Mouse (Mus musculus) limb, embryonic 12.5 days (tissue): Measurements from ENCODE around the gene Sp9. TPM values are rescaled to one million over a fixed set of nuclear protein-coding genes. Genes with fewer than 3 reads are reported as not detected.

Source experiments
- ATAC-seq: fragments of 200-750 bp; cut with Nextera tagmentation; 2 replicates; pipeline ENCODE4 v1.8.0; 2017; ENCODE audit warnings: low read depth, moderate TSS enrichment; ENCODE audit not compliant: insufficient number of reproducible peaks, insufficient read depth, low FRiP score, low TSS enrichment
- H3K27ac ChIP-seq: fragments of 300-500 bp; sonication (generic); 2 replicates; pipeline ENCODE4 v1.5.1; 2016; ENCODE audit warnings: mild to moderate bottlenecking, moderate library complexity
- H3K27me3 ChIP-seq: fragments of 300-500 bp; sonication (generic); 2 replicates; pipeline ENCODE4 v1.6.1; 2016; ENCODE audit warnings: mild to moderate bottlenecking, moderate library complexity
- H3K36me3 ChIP-seq: fragments of 300-500 bp; sonication (generic); 2 replicates; pipeline ENCODE4 v1.6.1; 2016; ENCODE audit warnings: mild to moderate bottlenecking, moderate library complexity
- H3K4me1 ChIP-seq: fragments of 300-500 bp; sonication (generic); replicated peaks from 2 replicates; pipeline ENCODE4 v1.6.1; 2016
- H3K4me2 ChIP-seq: fragments of 300-500 bp; sonication (generic); 2 replicates; pipeline ENCODE4 v1.6.1; 2016; ENCODE audit warnings: mild to moderate bottlenecking, moderate library complexity
- H3K4me3 ChIP-seq: fragments of 300-500 bp; sonication (generic); replicated peaks from 2 replicates; pipeline ENCODE4 v1.5.1; 2016; ENCODE audit warnings: mild to moderate bottlenecking
- H3K9ac ChIP-seq: fragments of 300-500 bp; sonication (generic); replicated peaks from 2 replicates; pipeline ENCODE4 v1.6.1; 2016; ENCODE audit warnings: mild to moderate bottlenecking, moderate library complexity
- H3K9me3 ChIP-seq: fragments of 300-500 bp; sonication (generic); 2 replicates; pipeline ENCODE4 v1.6.1; 2016; ENCODE audit warnings: mild to moderate bottlenecking, moderate library complexity
- WGBS: fragments of 180-500 bp; shearing (Covaris S2); methylation state at CpG from one replicate; pipeline ENCODE4 v1.1.7; 2016; 5-methylcytosine and 5-hydroxymethylcytosine counted together
- polyA plus RNA-seq: library from polyadenylated mRNA; unstranded; fragments of >200 nt; fragmentation: Nextera tagmentation; extraction: Ambion mirVana; gene quantifications from 2 replicates; pipeline ENCODE4 v1.2.1, GENCODE M21; 2016

Sp9 gene
- polyA plus RNA-seq, 1 experiment from 2014 or later, result 2.5 TPM

DNA sequence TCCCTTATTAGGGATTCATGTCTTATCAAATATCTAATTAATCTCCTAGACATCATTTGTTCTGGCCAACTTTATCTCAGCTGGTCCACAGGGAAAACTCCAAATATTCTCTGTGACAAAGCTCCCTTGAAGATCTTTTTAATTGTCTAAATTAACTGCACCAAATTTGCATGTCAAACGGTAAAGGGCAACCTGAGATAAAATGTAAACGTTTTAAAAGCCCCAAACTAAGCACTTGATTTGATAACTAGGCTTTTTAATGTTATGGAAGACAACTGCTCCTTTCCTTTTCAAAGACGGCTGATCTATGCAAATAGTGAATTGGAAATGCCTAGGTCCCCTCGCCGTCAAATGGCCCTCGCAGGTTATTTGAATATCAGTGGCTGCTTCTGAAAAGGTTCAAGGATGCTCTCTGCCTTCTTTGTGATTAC is 4.4 kb downstream of the Sp9 start:
- Histone ChIP-seq H3K36me3 (no peaks in the 10 kb centered on the region), H3K9me3 (no peaks in the 10 kb centered on the region), H3K9ac (no peak overlapping the region), H3K4me3 (no peak overlapping the region), H3K4me2 (no peak overlapping the region), H3K27me3 (peaks cover 82% of the 10 kb centered on the region), H3K27ac (no peak overlapping the region), H3K4me1 (peaks cover 66% of the 10 kb centered on the region)
- no peak for ATAC-seq
- WGBS, result 0% methylated on average over 6 of the region's 6 CpGs

DNA sequence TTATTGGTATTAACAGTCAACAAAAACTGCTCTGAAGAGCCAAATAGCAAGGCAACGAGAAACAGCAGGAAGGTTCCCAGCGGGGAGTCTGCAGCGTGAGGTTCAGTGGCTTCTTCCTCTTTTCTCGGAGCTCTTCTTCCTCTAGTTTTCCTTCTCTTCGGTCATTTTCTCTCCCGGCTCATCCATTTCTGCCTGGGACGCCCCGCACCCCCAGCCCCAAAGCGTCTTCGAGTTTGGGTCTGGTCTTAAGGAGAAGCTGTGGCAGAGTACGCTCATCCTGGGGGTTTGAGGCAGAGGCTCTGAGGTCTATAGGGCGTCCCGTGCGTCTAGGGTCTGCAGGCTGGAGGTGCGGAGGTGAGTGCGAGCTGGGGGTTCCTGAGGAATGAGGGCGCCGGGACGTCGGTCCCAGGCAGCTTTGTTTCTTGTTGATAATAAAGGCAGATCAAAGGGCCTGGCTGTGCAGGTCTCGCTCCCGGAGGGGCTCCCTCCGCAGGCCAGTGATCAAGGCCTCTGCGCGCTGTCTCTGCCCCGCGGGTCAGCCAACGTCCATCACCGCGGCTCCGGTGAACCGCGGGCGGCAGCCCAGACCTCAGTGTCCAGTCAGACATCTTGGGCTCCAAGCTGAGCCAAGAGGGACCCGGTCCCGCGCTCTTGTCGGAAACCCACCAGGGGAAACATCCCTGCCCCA is 5.4 kb downstream of the Sp9 start:
- peaks cover 82% of the 10 kb centered on the region for H3K27me3 ChIP-seq
- peak overlapping the region; percentile 45 for H3K27ac ChIP-seq
- ATAC-seq, result no peak
- H3K4me2 ChIP-seq, result peak overlapping the region; percentile 54
- WGBS, result under 1% methylated on average over 38 of the region's 38 CpGs
- H3K9me3 ChIP-seq, result no peaks in the 10 kb centered on the region
- H3K36me3 ChIP-seq, result no peaks in the 10 kb centered on the region
- H3K4me1 ChIP-seq, result peaks cover 58% of the 10 kb centered on the region
- H3K4me3 ChIP-seq, result peak overlapping the region; percentile 29
- H3K9ac ChIP-seq, result peak overlapping the region; percentile 40

DNA sequence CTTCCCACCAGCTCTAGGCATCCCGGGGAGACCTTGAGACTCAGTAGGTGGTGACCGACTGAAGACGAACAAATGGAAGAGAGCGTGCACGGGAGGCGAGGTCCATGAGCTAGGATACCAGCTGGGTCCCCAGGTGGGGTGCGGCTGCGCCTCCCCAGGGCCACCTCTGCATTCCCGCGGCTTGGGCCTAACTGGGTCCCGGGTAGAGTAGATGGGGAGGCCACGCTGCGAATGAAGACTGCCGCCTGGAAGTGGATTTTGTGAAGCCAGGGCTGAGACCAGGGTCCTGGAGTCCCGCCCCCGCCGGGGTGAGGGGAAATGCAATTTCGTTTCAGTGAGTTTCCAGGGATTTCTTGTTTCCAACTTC is 6.0 kb downstream of the Sp9 start:
- WGBS, result 1% methylated on average over 18 of the region's 18 CpGs
- Histone ChIP-seq H3K27me3 (peaks cover 77% of the 10 kb centered on the region), H3K27ac (peak overlapping the region; percentile 45), H3K36me3 (no peaks in the 10 kb centered on the region), H3K9ac (peak overlapping the region; percentile 40), H3K4me3 (peak overlapping the region; percentile 29), H3K9me3 (no peaks in the 10 kb centered on the region), H3K4me2 (peak overlapping the region; percentile 54), H3K4me1 (peaks cover 54% of the 10 kb centered on the region)
- no peak for ATAC-seq

DNA sequence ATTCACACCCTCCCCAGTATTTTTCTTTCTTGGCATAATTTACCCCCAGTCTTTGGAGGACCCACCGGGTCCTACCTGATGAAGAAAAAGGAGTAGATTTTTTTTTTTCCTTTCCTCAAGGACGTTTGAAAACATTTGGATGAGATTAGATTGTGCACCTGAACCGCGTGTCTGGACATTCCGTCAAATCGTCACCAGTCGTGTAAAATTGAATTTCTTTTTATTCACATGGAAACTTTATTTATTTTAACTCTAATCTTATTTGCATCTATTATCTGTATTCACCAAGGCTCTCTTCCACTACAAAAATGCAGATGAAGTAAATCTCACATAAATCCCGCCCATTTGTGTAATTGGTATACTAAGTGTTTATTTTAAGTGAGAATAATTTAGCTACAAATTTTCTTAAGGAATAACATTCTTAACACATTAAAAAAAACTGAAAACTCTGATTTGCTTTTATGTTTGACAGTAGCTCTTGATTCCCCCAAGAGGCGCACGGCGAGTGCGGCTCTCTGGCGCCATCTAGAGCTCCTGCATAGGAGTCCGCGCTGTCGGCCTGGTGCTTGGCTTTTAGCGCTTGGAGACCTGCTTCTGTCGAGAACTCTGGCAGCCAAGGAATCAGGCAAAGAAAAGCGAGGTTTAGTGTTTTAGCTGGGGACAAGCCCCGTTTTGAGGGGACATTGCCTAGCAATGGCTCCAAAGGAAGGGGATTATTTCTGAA is 6.6 kb downstream of the Sp9 start:
- Histone ChIP-seq H3K4me1 (peaks cover 48% of the 10 kb centered on the region), H3K27ac (no peak overlapping the region), H3K9ac (no peak overlapping the region), H3K4me2 (peak overlapping the region; percentile 54), H3K4me3 (peak overlapping the region; percentile 29), H3K9me3 (no peaks in the 10 kb centered on the region), H3K36me3 (no peaks in the 10 kb centered on the region), H3K27me3 (peaks cover 71% of the 10 kb centered on the region)
- WGBS, result 2% methylated on average over 20 of the region's 20 CpGs
- ATAC-seq, result no peak

DNA sequence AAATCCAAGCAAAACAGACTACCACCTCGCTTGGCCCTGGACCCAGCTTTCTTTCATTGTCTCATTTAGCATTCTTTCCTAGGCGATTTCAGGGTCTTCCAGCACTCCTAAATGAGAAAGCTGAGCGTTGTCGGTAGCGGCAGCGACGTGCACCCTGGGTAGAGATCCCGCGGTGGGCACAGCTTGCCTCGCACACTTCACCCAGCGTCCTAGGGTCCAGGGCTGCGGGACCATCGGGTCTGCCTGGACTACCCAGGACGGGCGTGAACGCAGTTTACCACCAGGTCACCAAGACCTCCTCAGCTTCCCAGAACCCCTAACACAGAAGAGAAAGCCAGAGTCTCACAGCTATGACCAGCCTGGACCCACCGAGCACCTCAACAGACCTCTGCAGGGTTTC is 7.1 kb downstream of the Sp9 start:
- ATAC-seq, result peak; percentile 60; the same call in 1 of the 2 replicates
- Histone ChIP-seq H3K27ac (no peak overlapping the region), H3K4me1 (peaks cover 42% of the 10 kb centered on the region), H3K36me3 (no peaks in the 10 kb centered on the region), H3K27me3 (peaks cover 65% of the 10 kb centered on the region), H3K4me2 (peak overlapping the region; percentile 52), H3K4me3 (peak overlapping the region; percentile 29), H3K9me3 (no peaks in the 10 kb centered on the region), H3K9ac (no peak overlapping the region)
- 2% methylated on average over 17 of the region's 17 CpGs for WGBS

DNA sequence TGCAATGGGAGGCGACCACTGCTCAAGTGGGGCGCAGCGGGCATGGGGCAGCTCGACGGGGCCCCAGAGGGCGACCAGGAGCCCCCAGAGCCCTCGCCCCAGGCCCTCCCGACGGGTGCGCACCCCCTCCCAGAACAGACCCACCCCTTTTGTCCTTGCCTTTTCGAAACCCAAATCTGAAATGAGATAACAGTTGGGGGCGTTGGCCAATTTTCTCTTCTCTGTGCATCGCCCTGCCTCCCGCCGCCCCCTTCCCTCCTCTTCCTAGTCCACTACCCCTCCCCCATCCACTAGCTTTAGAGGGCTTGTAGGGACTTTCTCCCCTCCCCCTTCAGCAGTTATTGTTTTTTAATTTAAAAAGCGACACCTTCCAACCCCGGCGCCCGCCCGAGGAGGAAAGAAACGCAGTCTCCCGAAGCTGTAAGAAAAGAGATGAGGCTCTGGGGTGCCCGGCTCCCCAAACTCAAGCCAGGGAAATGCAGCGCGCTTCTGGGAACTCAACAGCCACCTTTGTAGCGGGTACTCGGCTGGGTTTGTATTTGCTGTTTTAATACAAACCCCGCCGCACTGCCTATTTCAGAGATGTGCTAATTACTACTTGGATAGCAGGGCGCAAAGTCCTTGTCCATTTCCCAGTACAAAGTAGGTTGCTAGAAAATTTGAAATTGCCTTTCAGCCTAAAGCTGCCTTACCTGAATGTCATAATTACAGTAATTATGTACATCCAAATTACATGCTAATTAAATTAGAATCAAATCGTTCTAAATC is 7.7 kb downstream of the Sp9 start:
- Histone ChIP-seq H3K9me3 (no peaks in the 10 kb centered on the region), H3K4me3 (peak overlapping the region; percentile 29), H3K36me3 (no peaks in the 10 kb centered on the region), H3K4me1 (peaks cover 36% of the 10 kb centered on the region), H3K27me3 (peaks cover 59% of the 10 kb centered on the region), H3K27ac (no peak overlapping the region), H3K9ac (no peak overlapping the region), H3K4me2 (peak overlapping the region; percentile 52)
- no peak for ATAC-seq
- WGBS, result under 1% methylated on average over 31 of the region's 31 CpGs

DNA sequence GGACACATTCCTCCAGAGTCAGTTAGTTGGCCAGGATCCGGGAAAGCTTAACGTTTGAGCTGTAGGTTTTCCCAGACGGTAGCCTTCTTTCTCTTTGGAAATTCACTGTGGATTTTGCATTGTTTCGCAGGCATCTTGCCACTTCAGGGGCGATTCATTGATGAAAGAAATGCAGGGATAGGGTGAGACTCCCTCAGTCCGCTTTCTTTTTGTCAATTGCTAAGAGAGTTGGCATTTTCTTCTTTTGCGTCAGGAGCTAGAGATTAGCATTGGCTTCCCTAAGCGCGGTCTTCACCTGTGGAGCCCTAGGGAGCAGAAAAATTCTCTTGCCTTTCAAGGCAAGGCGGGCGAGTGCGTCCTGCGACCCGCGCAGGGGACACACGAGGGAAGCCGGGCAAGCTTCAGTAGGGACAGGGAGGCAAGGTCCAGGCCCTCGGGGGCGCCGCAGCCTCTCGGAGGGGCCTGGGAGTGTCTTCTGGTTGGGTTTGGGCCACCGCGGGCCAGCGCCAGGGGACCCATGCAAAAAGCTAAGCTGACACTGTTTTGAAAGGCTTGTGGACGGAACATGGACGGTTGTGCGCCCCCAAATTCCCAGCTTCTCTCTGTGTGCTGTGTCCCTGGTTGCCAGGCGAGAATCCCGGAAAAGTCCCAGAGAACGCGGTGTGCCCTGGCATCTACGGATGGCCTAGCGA is 8.8 kb downstream of the Sp9 start:
- Histone ChIP-seq H3K27me3 (peaks cover 56% of the 10 kb centered on the region), H3K27ac (no peak overlapping the region), H3K4me1 (peaks cover 33% of the 10 kb centered on the region), H3K9me3 (no peaks in the 10 kb centered on the region), H3K36me3 (no peaks in the 10 kb centered on the region), H3K9ac (0 out of 2 replicates have a peak overlapping the region, but pooled peaks have one; percentile 18), H3K4me3 (peak overlapping the region; percentile 23), H3K4me2 (peak overlapping the region; percentile 42)
- 2% methylated on average over 33 of the region's 33 CpGs for WGBS
- no peak for ATAC-seq

DNA sequence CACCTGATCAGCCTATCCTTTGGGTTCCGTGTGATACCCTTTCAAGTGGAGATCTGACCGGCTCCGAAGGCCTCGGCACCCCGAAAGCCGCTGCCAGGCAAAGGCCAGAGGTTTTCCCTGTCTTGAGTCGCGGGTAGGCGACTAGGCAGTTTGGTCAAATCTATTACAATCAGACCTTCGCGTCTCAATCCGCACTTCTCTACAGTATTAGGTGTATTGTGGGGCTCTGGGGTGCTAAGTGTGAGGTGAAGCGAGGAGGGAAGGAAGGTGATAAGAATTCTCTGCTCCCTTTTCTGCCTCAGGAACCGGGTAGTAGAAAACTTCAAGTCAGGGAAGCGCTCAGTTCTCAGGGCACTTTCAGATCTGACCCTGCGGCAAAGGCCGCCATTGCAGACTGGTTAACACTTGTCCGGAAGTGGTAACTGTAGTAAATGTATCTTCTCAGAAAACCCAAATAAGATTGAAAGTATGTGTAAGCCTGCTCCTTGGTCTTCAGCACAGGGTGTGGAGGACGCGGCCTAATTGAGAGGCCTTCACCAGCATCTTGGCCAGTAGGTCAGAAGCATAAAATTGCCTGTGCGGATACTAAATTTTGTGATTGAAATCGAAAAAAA is 9.4 kb downstream of the Sp9 start:
- H3K36me3 ChIP-seq, result peaks cover 2% of the 10 kb centered on the region; the same call in 1 of the 2 replicates
- no peak for ATAC-seq
- no peak overlapping the region for H3K27ac ChIP-seq
- 0 out of 2 replicates have a peak overlapping the region, but pooled peaks have one; percentile 18 for H3K9ac ChIP-seq
- H3K27me3 ChIP-seq, result peaks cover 50% of the 10 kb centered on the region
- H3K4me3 ChIP-seq, result peak overlapping the region; percentile 23
- WGBS, result 9% methylated on average over 22 of the region's 22 CpGs
- H3K4me1 ChIP-seq, result peaks cover 33% of the 10 kb centered on the region
- H3K4me2 ChIP-seq, result peak overlapping the region; percentile 42
- no peaks in the 10 kb centered on the region for H3K9me3 ChIP-seq

DNA sequence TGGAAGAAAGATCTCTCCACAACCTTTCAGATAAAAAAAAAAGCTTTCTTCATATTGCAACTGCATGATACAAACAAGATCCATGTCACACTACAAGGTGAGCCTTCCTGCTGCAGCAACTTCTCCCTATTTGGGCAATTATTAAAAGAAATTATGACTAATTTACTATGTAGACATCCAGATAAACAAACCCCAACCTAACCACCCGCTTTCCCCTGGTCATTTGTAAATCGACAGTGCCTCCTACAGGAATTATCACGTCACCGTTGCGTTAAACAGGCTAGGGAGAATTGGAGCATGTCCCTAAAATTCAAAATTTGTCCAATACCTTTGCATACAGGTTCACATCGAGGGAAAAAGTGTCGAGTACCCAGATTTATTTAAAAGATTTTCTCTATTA is 10.0 kb downstream of the Sp9 start:
- Histone ChIP-seq H3K9me3 (no peaks in the 10 kb centered on the region), H3K36me3 (peaks cover 7% of the 10 kb centered on the region; the same call in 1 of the 2 replicates), H3K4me3 (no peak overlapping the region), H3K27me3 (peaks cover 47% of the 10 kb centered on the region), H3K4me2 (no peak overlapping the region), H3K27ac (no peak overlapping the region), H3K4me1 (peaks cover 33% of the 10 kb centered on the region), H3K9ac (no peak overlapping the region)
- WGBS, result 9% methylated on average over 7 of the region's 7 CpGs
- no peak for ATAC-seq

DNA sequence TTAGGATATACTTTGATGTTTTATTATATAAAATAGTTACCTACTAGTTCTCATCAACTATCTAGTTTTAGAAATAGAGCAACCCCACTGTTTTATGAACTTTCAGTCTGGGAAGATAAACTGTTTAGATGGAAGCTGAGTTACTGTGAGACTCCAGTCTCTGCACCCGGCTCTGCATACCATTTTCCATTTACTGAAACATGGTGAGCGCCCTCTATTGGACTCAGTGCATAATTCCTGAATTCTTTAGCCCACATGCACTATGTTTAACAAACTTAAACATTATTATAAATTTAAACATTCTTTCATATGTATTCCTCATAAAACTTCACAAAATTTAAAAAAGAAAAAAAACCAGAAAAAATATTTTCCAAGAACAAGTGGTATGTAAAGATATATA is 13.9 kb downstream of the Sp9 start:
- Histone ChIP-seq H3K27me3 (peaks cover 16% of the 10 kb centered on the region), H3K36me3 (peaks cover 31% of the 10 kb centered on the region), H3K4me1 (peaks cover 7% of the 10 kb centered on the region), H3K27ac (no peak overlapping the region), H3K9ac (no peak overlapping the region), H3K9me3 (no peaks in the 10 kb centered on the region), H3K4me3 (no peak overlapping the region), H3K4me2 (no peak overlapping the region)
- WGBS, result 5% methylated on average over 2 of the region's 2 CpGs
- ATAC-seq, result no peak
